Mouse (Mus musculus): ENCODE results near the gene Smim6. TPM values are rescaled to one million over a fixed set of nuclear protein-coding genes. Genes with fewer than 3 reads are reported as not detected.

The Smim6 gene
- not detected for total RNA-seq (2021)

GRCm38 (mm10) chr11:115911632-115912376, at the start of gene Smim6:
Gene Smim6 (plus strand): TSS chr11:115912017.
- no peak for DNase-seq

GRCm38 (mm10) chr11:115863895-115864294, 47.9 kb upstream of the Smim6 start:
- no peak for DNase-seq

- DNase-seq: no peak
Measured at GRCm38 (mm10) chr11:115869393-115869792, 42.4 kb upstream of the Smim6 start.

- DNase-seq: no peak
Measured at GRCm38 (mm10) chr11:115872437-115872836, 39.4 kb upstream of the Smim6 start.

GRCm38 (mm10) chr11:115875935-115876334, 35.9 kb upstream of the Smim6 start:
- no peak for DNase-seq

- DNase-seq: no peak
Measured at GRCm38 (mm10) chr11:115876438-115876837, 35.4 kb upstream of the Smim6 start.

GRCm38 (mm10) chr11:115877174-115877755, 34.6 kb upstream of the Smim6 start:
- no peak for DNase-seq

- no peak for DNase-seq
Measured at GRCm38 (mm10) chr11:115878071-115878470, 33.7 kb upstream of the Smim6 start.

- no peak for DNase-seq
Measured at GRCm38 (mm10) chr11:115881002-115881401, 30.8 kb upstream of the Smim6 start.

- DNase-seq: no peak
Measured at GRCm38 (mm10) chr11:115883251-115883650, 28.6 kb upstream of the Smim6 start.

GRCm38 (mm10) chr11:115884361-115884760, 27.5 kb upstream of the Smim6 start:
- no peak for DNase-seq

- no peak for DNase-seq
Measured at GRCm38 (mm10) chr11:115885281-115885680, 26.5 kb upstream of the Smim6 start.

- DNase-seq: no peak
Measured at GRCm38 (mm10) chr11:115886446-115886845, 25.4 kb upstream of the Smim6 start.

- no peak for DNase-seq
Measured at GRCm38 (mm10) chr11:115888020-115888419, 23.8 kb upstream of the Smim6 start.

- no peak for DNase-seq
Measured at GRCm38 (mm10) chr11:115889159-115889558, 22.7 kb upstream of the Smim6 start.

GRCm38 (mm10) chr11:115892213-115892612, 19.6 kb upstream of the Smim6 start:
- DNase-seq: no peak

- DNase-seq: no peak
Measured at GRCm38 (mm10) chr11:115893071-115893470, 18.7 kb upstream of the Smim6 start.

- no peak for DNase-seq
Measured at GRCm38 (mm10) chr11:115894755-115895520, 16.9 kb upstream of the Smim6 start.

GRCm38 (mm10) chr11:115898446-115898845, 13.4 kb upstream of the Smim6 start:
- no peak for DNase-seq

- peak; percentile 37 to 63 for DNase-seq
Measured at GRCm38 (mm10) chr11:115898886-115899285, 12.9 kb upstream of the Smim6 start.

GRCm38 (mm10) chr11:115899486-115900266, 12.1 kb upstream of the Smim6 start, which contains the start of gene Smim5:
Gene Smim5 (plus strand): TSS chr11:115899966.
- DNase-seq: no peak

GRCm38 (mm10) chr11:115900561-115901337, 11.1 kb upstream of the Smim6 start:
- DNase-seq: no peak

All from layer of hippocampus, postnatal 36 days (tissue).